Mouse (Mus musculus): ENCODE measurements around the gene Hydin. TPM values are rescaled to one million over a fixed set of nuclear protein-coding genes. Genes with fewer than 3 reads are reported as not detected.

The Hydin gene
- polyA plus RNA-seq, 1 experiment from 2014 or later, result 0.80 TPM

GRCm38 (mm10) chr8:110450463-110450862 is 183.7 kb downstream of the Hydin start:
- DNase-seq (ENCODE audit: low spot score) (no peak), ATAC-seq (ENCODE audit: low FRiP score) (no peak)
- H3K9me3 ChIP-seq (ENCODE audit: control insufficient read depth, low read length), result no peaks in the 10 kb centered on the region
- no peaks in the 10 kb centered on the region for H3K36me3 ChIP-seq (replicated peaks; ENCODE audit: control insufficient read depth, insufficient read depth)
- H3K4me2 ChIP-seq (replicated peaks), result no peak overlapping the region
- no peak overlapping the region for H3K27ac ChIP-seq
- no peaks in the 10 kb centered on the region for H3K4me1 ChIP-seq (replicated peaks; ENCODE audit: control insufficient read depth, insufficient read depth, low read length)
- no peak overlapping the region for H3K9ac ChIP-seq
- no peak overlapping the region for H3K4me3 ChIP-seq (replicated peaks; ENCODE audit: low read length)
- H3K27me3 ChIP-seq (ENCODE audit: control insufficient read depth, insufficient read depth, low read length), result no peaks in the 10 kb centered on the region
- 94% methylated on average over 6 of the region's 6 CpGs for WGBS

GRCm38 (mm10) chr8:110454466-110454865 is 187.7 kb downstream of the Hydin start:
- H3K27me3 ChIP-seq (ENCODE audit: control insufficient read depth, insufficient read depth, low read length), result no peaks in the 10 kb centered on the region
- H3K4me1 ChIP-seq (replicated peaks; ENCODE audit: control insufficient read depth, insufficient read depth, low read length), result no peaks in the 10 kb centered on the region
- no peak overlapping the region for H3K4me2 ChIP-seq (replicated peaks)
- H3K9ac ChIP-seq, result no peak overlapping the region
- ATAC-seq (ENCODE audit: low FRiP score), result no peak
- 0 out of 2 replicates have a peak, but pooled peaks cover 4% of the 10 kb centered on the region for H3K9me3 ChIP-seq (ENCODE audit: control insufficient read depth, low read length)
- no peak overlapping the region for H3K27ac ChIP-seq
- no peak overlapping the region for H3K4me3 ChIP-seq (replicated peaks; ENCODE audit: low read length)
- no peaks in the 10 kb centered on the region for H3K36me3 ChIP-seq (replicated peaks; ENCODE audit: control insufficient read depth, insufficient read depth)
- no peak for DNase-seq (ENCODE audit: low spot score)
- WGBS, result 80% methylated on average over 4 of the region's 4 CpGs

- Histone ChIP-seq H3K36me3 (replicated peaks; ENCODE audit: control insufficient read depth, insufficient read depth) (no peaks in the 10 kb centered on the region), H3K27me3 (ENCODE audit: control insufficient read depth, insufficient read depth, low read length) (no peaks in the 10 kb centered on the region), H3K9me3 (ENCODE audit: control insufficient read depth, low read length) (0 out of 2 replicates have a peak, but pooled peaks cover 9% of the 10 kb centered on the region), H3K27ac (no peak overlapping the region), H3K4me2 (replicated peaks) (no peak overlapping the region), H3K9ac (no peak overlapping the region), H3K4me3 (replicated peaks; ENCODE audit: low read length) (no peak overlapping the region), H3K4me1 (replicated peaks; ENCODE audit: control insufficient read depth, insufficient read depth, low read length) (no peaks in the 10 kb centered on the region)
- DNase-seq (ENCODE audit: low spot score) (no peak), ATAC-seq (ENCODE audit: low FRiP score) (no peak)
- WGBS, result 88% methylated on average over 4 of the region's 4 CpGs
Measured at GRCm38 (mm10) chr8:110457424-110457823, 190.6 kb downstream of the Hydin start.

GRCm38 (mm10) chr8:110462627-110463208 is 195.9 kb downstream of the Hydin start:
- Histone ChIP-seq H3K4me2 (replicated peaks) (no peak overlapping the region), H3K36me3 (replicated peaks; ENCODE audit: control insufficient read depth, insufficient read depth) (no peaks in the 10 kb centered on the region), H3K27ac (no peak overlapping the region), H3K4me1 (replicated peaks; ENCODE audit: control insufficient read depth, insufficient read depth, low read length) (0 out of 2 replicates have a peak, but pooled peaks cover 7% of the 10 kb centered on the region), H3K9me3 (ENCODE audit: control insufficient read depth, low read length) (0 out of 2 replicates have a peak, but pooled peaks cover 9% of the 10 kb centered on the region), H3K9ac (no peak overlapping the region), H3K27me3 (ENCODE audit: control insufficient read depth, insufficient read depth, low read length) (no peaks in the 10 kb centered on the region), H3K4me3 (replicated peaks; ENCODE audit: low read length) (no peak overlapping the region)
- DNase-seq (ENCODE audit: low spot score) (no peak), ATAC-seq (ENCODE audit: low FRiP score) (no peak)
- 92% methylated on average over 10 of the region's 10 CpGs for WGBS

GRCm38 (mm10) chr8:110463773-110464460 is 197.1 kb downstream of the Hydin start:
- 86% methylated on average over 10 of the region's 10 CpGs for WGBS
- no peak for DNase-seq (ENCODE audit: low spot score)
- H3K9ac ChIP-seq, result no peak overlapping the region

GRCm38 (mm10) chr8:110465606-110466005 is 198.8 kb downstream of the Hydin start:
- ATAC-seq (ENCODE audit: low FRiP score) (peak; percentile 43; the same call in 1 of the 2 replicates), DNase-seq (ENCODE audit: low spot score) (peak; percentile 52)
- H3K4me1 ChIP-seq (replicated peaks; ENCODE audit: control insufficient read depth, insufficient read depth, low read length), result 0 out of 2 replicates have a peak, but pooled peaks cover 7% of the 10 kb centered on the region
- no peak overlapping the region for H3K4me3 ChIP-seq (replicated peaks; ENCODE audit: low read length)
- 50% methylated on average over 9 of the region's 9 CpGs for WGBS
- H3K27me3 ChIP-seq (ENCODE audit: control insufficient read depth, insufficient read depth, low read length), result no peaks in the 10 kb centered on the region
- H3K9me3 ChIP-seq (ENCODE audit: control insufficient read depth, low read length), result no peaks in the 10 kb centered on the region
- peak overlapping the region; percentile 53; the same call in 1 of the 2 replicates for H3K27ac ChIP-seq
- no peak overlapping the region for H3K4me2 ChIP-seq (replicated peaks)
- no peak overlapping the region for H3K9ac ChIP-seq
- no peaks in the 10 kb centered on the region for H3K36me3 ChIP-seq (replicated peaks; ENCODE audit: control insufficient read depth, insufficient read depth)

More at GRCm38 (mm10) chr8:110463773-110464460, 197.1 kb downstream of the Hydin start:
- no peak for ATAC-seq (ENCODE audit: low FRiP score)
- H3K4me1 ChIP-seq (replicated peaks; ENCODE audit: control insufficient read depth, insufficient read depth, low read length), result 0 out of 2 replicates have a peak, but pooled peaks cover 7% of the 10 kb centered on the region
- no peak overlapping the region for H3K27ac ChIP-seq
- H3K36me3 ChIP-seq (replicated peaks; ENCODE audit: control insufficient read depth, insufficient read depth), result no peaks in the 10 kb centered on the region
- H3K4me2 ChIP-seq (replicated peaks), result no peak overlapping the region
- H3K27me3 ChIP-seq (ENCODE audit: control insufficient read depth, insufficient read depth, low read length), result no peaks in the 10 kb centered on the region
- no peak overlapping the region for H3K4me3 ChIP-seq (replicated peaks; ENCODE audit: low read length)
- H3K9me3 ChIP-seq (ENCODE audit: control insufficient read depth, low read length), result 0 out of 2 replicates have a peak, but pooled peaks cover 5% of the 10 kb centered on the region

GRCm38 (mm10) chr8:110477256-110477655 is 210.5 kb downstream of the Hydin start:
- H3K4me2 ChIP-seq (replicated peaks), result no peak overlapping the region
- DNase-seq (ENCODE audit: low spot score) (no peak), ATAC-seq (ENCODE audit: low FRiP score) (no peak)
- no peaks in the 10 kb centered on the region; the same call in 1 of the 2 replicates for H3K4me1 ChIP-seq (replicated peaks; ENCODE audit: control insufficient read depth, insufficient read depth, low read length)
- 78% methylated on average over 6 of the region's 6 CpGs for WGBS
- H3K9ac ChIP-seq, result no peak overlapping the region
- no peak overlapping the region for H3K4me3 ChIP-seq (replicated peaks; ENCODE audit: low read length)
- H3K27ac ChIP-seq, result no peak overlapping the region
- H3K36me3 ChIP-seq (replicated peaks; ENCODE audit: control insufficient read depth, insufficient read depth), result no peaks in the 10 kb centered on the region
- H3K9me3 ChIP-seq (ENCODE audit: control insufficient read depth, low read length), result no peaks in the 10 kb centered on the region
- H3K27me3 ChIP-seq (ENCODE audit: control insufficient read depth, insufficient read depth, low read length), result no peaks in the 10 kb centered on the region

GRCm38 (mm10) chr8:110478576-110478975 is 211.8 kb downstream of the Hydin start:
- H3K4me2 ChIP-seq (replicated peaks), result no peak overlapping the region

GRCm38 (mm10) chr8:110479401-110479800 is 212.6 kb downstream of the Hydin start:
- DNase-seq (ENCODE audit: low spot score), result no peak
- Histone ChIP-seq H3K4me3 (replicated peaks; ENCODE audit: low read length) (no peak overlapping the region), H3K27ac (no peak overlapping the region), H3K9me3 (ENCODE audit: control insufficient read depth, low read length) (no peaks in the 10 kb centered on the region), H3K9ac (no peak overlapping the region), H3K4me1 (replicated peaks; ENCODE audit: control insufficient read depth, insufficient read depth, low read length) (no peaks in the 10 kb centered on the region; the same call in 1 of the 2 replicates), H3K4me2 (replicated peaks) (no peak overlapping the region), H3K36me3 (replicated peaks; ENCODE audit: control insufficient read depth, insufficient read depth) (no peaks in the 10 kb centered on the region), H3K27me3 (ENCODE audit: control insufficient read depth, insufficient read depth, low read length) (no peaks in the 10 kb centered on the region)
- WGBS, result 65% methylated on average over 12 of the region's 12 CpGs
- ATAC-seq (ENCODE audit: low FRiP score), result no peak

More at GRCm38 (mm10) chr8:110478576-110478975, 211.8 kb downstream of the Hydin start:
- no peak overlapping the region for H3K9ac ChIP-seq
- H3K4me3 ChIP-seq (replicated peaks; ENCODE audit: low read length), result no peak overlapping the region
- no peaks in the 10 kb centered on the region for H3K9me3 ChIP-seq (ENCODE audit: control insufficient read depth, low read length)
- H3K27ac ChIP-seq, result no peak overlapping the region
- ATAC-seq (ENCODE audit: low FRiP score), result no peak
- DNase-seq (ENCODE audit: low spot score), result peak; percentile 83
- H3K4me1 ChIP-seq (replicated peaks; ENCODE audit: control insufficient read depth, insufficient read depth, low read length), result no peaks in the 10 kb centered on the region; the same call in 1 of the 2 replicates
- WGBS, result 33% methylated on average over 6 of the region's 6 CpGs
- no peaks in the 10 kb centered on the region for H3K27me3 ChIP-seq (ENCODE audit: control insufficient read depth, insufficient read depth, low read length)
- H3K36me3 ChIP-seq (replicated peaks; ENCODE audit: control insufficient read depth, insufficient read depth), result no peaks in the 10 kb centered on the region
